9 mouse cellular contexts compared by ENCODE assay signal in the genomic region with DNA sequence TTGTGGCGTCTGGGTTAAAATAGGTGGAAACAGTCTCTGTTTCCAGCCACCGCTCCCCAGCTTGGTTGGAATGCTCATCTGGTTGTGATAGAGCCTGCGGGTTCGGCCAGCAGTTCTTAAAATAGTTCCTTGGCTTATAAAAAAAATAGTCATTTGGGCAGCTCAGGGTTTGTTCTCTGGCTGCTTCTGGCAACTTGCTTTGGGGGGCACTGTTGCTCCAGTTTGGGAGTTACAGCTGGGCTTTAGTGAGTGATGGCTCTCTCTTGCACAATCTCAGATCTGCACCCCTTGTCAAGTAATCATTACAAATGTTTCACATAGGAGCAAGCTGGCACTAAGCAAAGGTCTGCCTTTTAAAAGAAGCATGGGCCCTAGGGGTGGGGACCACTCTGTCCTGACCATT.
DNase-seq lines count a peak whose midpoint lies in the region; ATAC-seq and TF ChIP-seq lines count a peak whose summit lies in the region.
"Had no signal": no experiment of that assay in that cellular context is flagged by ENCODE, and none has a peak within 500 bp of the region (broad histone marks: within the 10 kb centered on the region; RNA-seq: fewer than 3 reads in every experiment).

No protein-coding gene starts in this region.

- H3K9ac ChIP-seq in forebrain, embryonic 13.5 days: no peak overlapping the region
- H3K9ac ChIP-seq in heart, postnatal 0 days (replicated peaks; ENCODE audit: low read depth, low read length): no peak overlapping the region
- H3K9ac ChIP-seq in lung, embryonic 16.5 days (ENCODE audit: low read length): no peak overlapping the region

- no peak overlapping the region for H3K4me3 ChIP-seq in E14TG2a.4 (replicated peaks; ENCODE audit: low read length)
- no peak overlapping the region for H3K4me3 ChIP-seq in forebrain, embryonic 13.5 days
- H3K4me3 ChIP-seq in heart, postnatal 0 days (ENCODE audit: low read depth, low read length): peak overlapping the region; percentile 17; the same call in 1 of the 2 replicates
- H3K4me3 ChIP-seq in lung, embryonic 16.5 days (ENCODE audit: low read length): no peak overlapping the region
- H3K4me3 ChIP-seq: megakaryocyte, embryonic 14.5 days had no signal

- no peaks in the 10 kb centered on the region for H3K36me3 ChIP-seq in E14TG2a.4 (ENCODE audit: insufficient read depth, low read length)
- no peaks in the 10 kb centered on the region for H3K36me3 ChIP-seq in forebrain, embryonic 13.5 days (ENCODE audit: poor library complexity, severe bottlenecking)
- H3K36me3 ChIP-seq in heart, postnatal 0 days (replicated peaks; ENCODE audit: control insufficient read depth, insufficient read depth, low read length): no peaks in the 10 kb centered on the region
- H3K36me3 ChIP-seq in lung, embryonic 16.5 days (ENCODE audit: control insufficient read depth, insufficient read depth, low read length): no peaks in the 10 kb centered on the region

- no peak overlapping the region for H3K27ac ChIP-seq in forebrain, embryonic 13.5 days
- H3K27ac ChIP-seq in heart, postnatal 0 days (ENCODE audit: low read depth): peak overlapping the region; percentile 43; the same call in 1 of the 2 replicates
- H3K27ac ChIP-seq in lung, embryonic 16.5 days (ENCODE audit: low read length): no peak overlapping the region

- WGBS in forebrain, embryonic 13.5 days: 53% methylated on average over 4 of the region's 4 CpGs
- 6% methylated on average over 4 of the region's 4 CpGs for WGBS in heart, postnatal 0 days
- WGBS in lung, embryonic 16.5 days: 14% methylated on average over 4 of the region's 4 CpGs

- H3K4me2 ChIP-seq in forebrain, embryonic 13.5 days: no peak overlapping the region
- H3K4me2 ChIP-seq in heart, postnatal 0 days (ENCODE audit: low read depth, low read length): peak overlapping the region; percentile 45; the same call in 1 of the 2 replicates
- H3K4me2 ChIP-seq in lung, embryonic 16.5 days (ENCODE audit: low read depth, low read length): no peak overlapping the region

- H3K27me3 ChIP-seq in E14TG2a.4 (ENCODE audit: insufficient read depth, low read length): no peaks in the 10 kb centered on the region
- no peaks in the 10 kb centered on the region for H3K27me3 ChIP-seq in forebrain, embryonic 13.5 days
- H3K27me3 ChIP-seq in heart, postnatal 0 days (ENCODE audit: control insufficient read depth, insufficient read depth, low read length): no peaks in the 10 kb centered on the region
- H3K27me3 ChIP-seq in lung, embryonic 16.5 days (ENCODE audit: control insufficient read depth, insufficient read depth, low read depth, low read length): no peaks in the 10 kb centered on the region
- H3K27me3 ChIP-seq: megakaryocyte, embryonic 14.5 days had no signal

- H3K4me1 ChIP-seq in E14TG2a.4 (replicated peaks; ENCODE audit: low read depth, low read length): peaks cover 5% of the 10 kb centered on the region; the same call in 1 of the 2 replicates
- peaks cover 9% of the 10 kb centered on the region; the same call in 1 of the 2 replicates for H3K4me1 ChIP-seq in forebrain, embryonic 13.5 days
- peaks cover 10% of the 10 kb centered on the region for H3K4me1 ChIP-seq in heart, postnatal 0 days (ENCODE audit: control insufficient read depth, insufficient read depth)
- peaks cover 3% of the 10 kb centered on the region; the same call in 1 of the 2 replicates for H3K4me1 ChIP-seq in lung, embryonic 16.5 days (replicated peaks; ENCODE audit: control insufficient read depth, insufficient read depth, low read length)
- H3K4me1 ChIP-seq: megakaryocyte, embryonic 14.5 days had no signal

- TF ChIP-seq EP300 in heart, postnatal 0 days (IDR thresholded peaks at IDR 0.05; ENCODE audit: low read depth): no peak

- 0 out of 2 replicates have a peak, but pooled peaks have one; percentile 58 for ATAC-seq in forebrain, embryonic 13.5 days
- peak; percentile 85 for ATAC-seq in heart, postnatal 0 days (ENCODE audit: insufficient read depth, low read depth)
- ATAC-seq in lung, embryonic 16.5 days (ENCODE audit: low read depth): peak; percentile 92

- H3K9me3 ChIP-seq in E14TG2a.4 (ENCODE audit: low read length): no peaks in the 10 kb centered on the region
- H3K9me3 ChIP-seq in forebrain, embryonic 13.5 days (replicated peaks): peaks cover 7% of the 10 kb centered on the region; the same call in 1 of the 2 replicates
- 0 out of 2 replicates have a peak, but pooled peaks cover 5% of the 10 kb centered on the region for H3K9me3 ChIP-seq in heart, postnatal 0 days (replicated peaks; ENCODE audit: control insufficient read depth, low read length)
- no peaks in the 10 kb centered on the region for H3K9me3 ChIP-seq in lung, embryonic 16.5 days (ENCODE audit: control insufficient read depth, low read length)
- H3K9me3 ChIP-seq: megakaryocyte, embryonic 14.5 days had no signal

- peak; percentile 46 for TF ChIP-seq CTCF in E14TG2a.4 (conservative IDR thresholded peaks at IDR 0.05; ENCODE audit: low read length)
- peak; percentile 75 for TF ChIP-seq CTCF in heart, postnatal 0 days (IDR thresholded peaks at IDR 0.05; ENCODE audit: low read depth)

- peak; percentile 49 for DNase-seq in cerebellum, adult 11 months
- DNase-seq in heart, postnatal 0 days (ENCODE audit: low spot score): peak; percentile 80
- DNase-seq in kidney, postnatal 14 days: peak; percentile 59
- DNase-seq in right cerebral cortex, adult 2 months (ENCODE audit: low spot score in 2 of 2): peak; percentile 34 to 40
- no peak for DNase-seq in natural killer cell, adult 2 months (ENCODE audit: low spot score in 2 of 2)

Comparison
In these comparisons a context has a peak if more than half of its experiments do, and no peak if none do; other contexts are left out.
1. DNase-seq: peak in cerebellum, adult 11 months (single experiment), heart, postnatal 0 days (single experiment), kidney, postnatal 14 days (single experiment) and right cerebral cortex, adult 2 months (2 of 2); none in natural killer cell, adult 2 months (0 of 2).
2. Peak in every context shown above with its lines, with median percentiles within 50 percentile points of each other: ATAC-seq.